Mouse (Mus musculus): ENCODE results near the gene Gm5678. TPM values are rescaled to one million over a fixed set of nuclear protein-coding genes. Genes with fewer than 3 reads are reported as not detected.

Gm5678 gene
- polyA plus RNA-seq, 1 experiment from 2014 or later = not detected

DNA sequence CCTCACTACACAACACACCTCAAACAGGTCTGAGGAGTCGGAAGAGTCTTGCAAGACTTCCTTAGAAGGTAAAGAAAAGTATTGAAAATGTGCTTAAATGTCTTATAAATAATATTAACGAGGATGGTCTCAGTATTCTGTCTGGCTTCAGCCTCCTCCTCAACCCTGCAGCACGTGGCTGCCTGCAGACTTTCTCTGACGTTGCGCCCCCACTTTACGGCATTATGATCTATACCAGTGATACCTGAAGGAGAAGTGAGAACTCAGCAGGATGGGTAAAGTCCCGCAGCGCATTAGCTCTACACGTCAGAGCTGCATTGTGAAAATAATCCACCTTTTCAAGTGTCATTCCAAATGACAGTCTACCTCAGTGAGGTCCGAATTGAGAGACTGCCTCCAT is 33.4 kb upstream of the Gm5678 start:
- no peak for ATAC-seq (ENCODE audit: low read depth)
- Histone ChIP-seq H3K36me3 (peaks cover 66% of the 10 kb centered on the region), H3K4me3 (no peak overlapping the region), H3K9ac (no peak overlapping the region), H3K9me3 (no peaks in the 10 kb centered on the region), H3K27me3 (no peaks in the 10 kb centered on the region), H3K4me2 (no peak overlapping the region), H3K27ac (replicated peaks) (no peak overlapping the region), H3K4me1 (replicated peaks) (no peaks in the 10 kb centered on the region)
- 94% methylated on average over 10 of the region's 10 CpGs for WGBS

DNA sequence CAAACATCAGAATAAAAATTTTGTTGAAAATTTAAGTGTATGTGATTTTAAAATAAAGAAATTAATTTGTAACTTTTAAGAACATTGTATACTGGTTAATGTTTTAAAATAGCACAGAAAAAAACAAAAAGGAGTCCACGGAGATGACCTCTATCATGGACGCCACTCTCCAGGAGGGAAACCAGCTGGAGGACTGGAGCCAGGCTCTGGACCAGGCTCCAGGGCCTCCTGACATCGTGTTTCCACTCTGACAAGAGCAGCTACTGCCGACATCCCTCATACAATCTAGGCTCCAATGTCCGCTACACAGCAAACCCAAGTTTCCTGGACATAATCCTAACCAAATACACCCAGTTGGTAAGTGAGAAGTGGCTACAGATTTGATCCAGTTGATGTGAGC is 32.1 kb upstream of the Gm5678 start:
- Histone ChIP-seq H3K9me3 (no peaks in the 10 kb centered on the region), H3K27ac (replicated peaks) (no peak overlapping the region), H3K27me3 (no peaks in the 10 kb centered on the region), H3K4me1 (replicated peaks) (no peaks in the 10 kb centered on the region), H3K4me2 (no peak overlapping the region), H3K9ac (no peak overlapping the region), H3K4me3 (no peak overlapping the region), H3K36me3 (peaks cover 58% of the 10 kb centered on the region)
- ATAC-seq (ENCODE audit: low read depth) = no peak
- WGBS = 93% methylated on average over 5 of the region's 5 CpGs

DNA sequence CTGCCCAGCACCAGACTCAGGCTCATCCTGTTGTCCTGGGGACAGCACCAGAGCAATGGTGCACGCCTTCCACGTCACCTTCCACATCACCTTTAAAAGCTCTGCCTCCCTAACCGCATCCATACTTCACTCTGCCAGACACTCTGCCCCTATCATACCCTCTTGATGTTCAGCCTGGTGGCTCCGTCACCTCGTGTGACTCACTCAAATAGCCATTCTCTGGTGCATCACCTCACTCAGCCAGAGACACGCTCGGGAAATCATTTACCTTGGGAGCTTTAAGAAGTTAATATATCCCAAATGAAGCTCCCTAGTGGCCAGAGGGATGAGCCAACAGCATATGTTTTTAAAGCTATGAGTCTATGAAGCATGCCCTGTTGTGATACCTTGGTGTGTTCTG is 31.1 kb upstream of the Gm5678 start:
- Histone ChIP-seq H3K9ac (no peak overlapping the region), H3K27me3 (no peaks in the 10 kb centered on the region), H3K4me1 (replicated peaks) (no peaks in the 10 kb centered on the region), H3K4me3 (no peak overlapping the region), H3K36me3 (peaks cover 54% of the 10 kb centered on the region), H3K9me3 (no peaks in the 10 kb centered on the region), H3K4me2 (no peak overlapping the region), H3K27ac (replicated peaks) (no peak overlapping the region)
- 91% methylated on average over 7 of the region's 7 CpGs for WGBS
- no peak for ATAC-seq (ENCODE audit: low read depth)

DNA sequence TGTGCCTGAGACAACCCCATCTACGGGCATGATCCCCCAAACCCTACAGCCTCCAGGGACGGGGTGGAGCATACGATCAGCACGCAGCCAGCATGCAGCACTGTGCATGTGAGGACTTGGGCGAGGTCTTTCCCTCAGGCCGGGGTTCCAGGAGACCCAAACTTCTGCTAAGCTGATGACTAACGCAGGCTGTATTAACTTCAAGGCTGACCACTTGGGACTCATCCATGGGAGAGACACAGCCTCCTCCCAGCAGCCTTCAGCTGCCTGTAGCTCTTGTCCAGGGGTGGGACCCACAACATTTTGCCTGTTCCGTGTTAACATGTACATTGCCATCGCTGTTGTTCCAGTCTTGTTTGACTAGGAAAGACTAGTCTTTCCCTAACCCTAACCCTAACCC is 30.3 kb upstream of the Gm5678 start:
- H3K27me3 ChIP-seq = no peaks in the 10 kb centered on the region
- no peaks in the 10 kb centered on the region for H3K9me3 ChIP-seq
- H3K4me3 ChIP-seq = no peak overlapping the region
- WGBS = 90% methylated on average over 9 of the region's 9 CpGs
- peaks cover 54% of the 10 kb centered on the region for H3K36me3 ChIP-seq
- no peak overlapping the region for H3K27ac ChIP-seq (replicated peaks)
- H3K4me1 ChIP-seq (replicated peaks) = 0 out of 2 replicates have a peak, but pooled peaks cover 3% of the 10 kb centered on the region
- H3K9ac ChIP-seq = no peak overlapping the region
- no peak for ATAC-seq (ENCODE audit: low read depth)
- H3K4me2 ChIP-seq = no peak overlapping the region

DNA sequence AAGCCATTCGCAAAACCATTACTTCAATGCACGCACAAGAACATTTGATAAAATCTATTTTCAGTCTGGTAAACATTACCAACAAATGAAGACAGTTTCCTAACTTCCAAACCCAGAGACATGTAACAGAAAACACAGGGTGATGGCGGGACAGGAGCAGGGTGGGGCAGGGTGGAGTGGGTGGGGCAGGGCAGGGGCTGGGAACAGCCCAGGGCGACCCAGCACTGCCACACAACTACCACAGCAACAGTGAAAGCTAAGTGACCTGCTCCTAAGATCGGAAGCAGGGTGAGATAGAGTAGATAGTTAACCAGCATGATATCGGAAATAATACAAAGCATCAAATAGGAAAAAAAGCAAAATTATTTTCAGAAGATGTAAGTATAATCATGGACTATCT is 28.4 kb upstream of the Gm5678 start:
- Histone ChIP-seq H3K9me3 (no peaks in the 10 kb centered on the region), H3K27me3 (no peaks in the 10 kb centered on the region), H3K4me3 (no peak overlapping the region), H3K4me2 (no peak overlapping the region), H3K4me1 (replicated peaks) (peaks cover 7% of the 10 kb centered on the region), H3K36me3 (peaks cover 40% of the 10 kb centered on the region), H3K27ac (replicated peaks) (no peak overlapping the region), H3K9ac (no peak overlapping the region)
- WGBS = 93% methylated on average over 6 of the region's 6 CpGs
- no peak for ATAC-seq (ENCODE audit: low read depth)

DNA sequence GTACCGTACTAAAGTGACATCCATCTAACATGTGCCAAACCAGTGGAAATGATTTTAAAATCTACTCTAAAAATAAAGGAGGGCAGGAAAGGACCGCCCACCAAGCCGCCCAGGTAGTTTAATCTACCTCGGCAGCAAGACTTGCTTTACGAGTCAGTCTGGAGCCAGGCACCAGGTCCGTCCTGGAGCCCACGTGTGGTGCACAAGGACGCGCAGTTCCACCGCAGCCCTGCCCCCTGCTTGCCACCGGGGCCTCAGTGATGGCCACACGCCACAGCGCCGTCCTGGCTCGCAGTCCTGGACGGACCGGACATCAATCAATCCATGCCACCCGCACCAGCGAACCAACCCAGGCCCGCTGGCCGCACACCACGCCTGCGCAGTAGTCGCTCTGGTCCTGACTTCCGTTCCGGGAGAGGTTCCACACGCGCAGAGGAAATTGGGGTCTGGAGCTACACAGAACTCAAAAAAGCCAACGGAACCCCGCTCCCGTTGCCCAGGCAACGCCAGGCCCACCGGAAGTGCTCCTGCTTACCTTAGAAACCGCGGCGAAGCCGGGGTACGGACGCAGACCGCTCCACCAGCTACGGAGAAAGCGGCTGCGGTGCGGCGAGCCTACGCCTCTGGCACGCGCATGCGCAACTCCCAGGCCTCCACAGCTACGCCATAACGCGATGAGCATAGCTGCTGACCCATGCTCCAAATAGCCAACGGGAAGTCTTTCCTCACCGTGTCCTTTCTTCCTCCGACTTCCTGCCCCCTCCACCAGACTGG is 24.3 kb upstream of the Gm5678 start, which contains the start of gene Setd4:
TSS of gene Setd4 (minus strand) at position 625 of the 774 bp plus-strand sequence.
- Histone ChIP-seq H3K4me1 (replicated peaks) (peaks cover 24% of the 10 kb centered on the region), H3K4me2 (peak within 1 kb of the TSS; percentile 88), H3K9me3 (no peaks in the 10 kb centered on the region), H3K27me3 (no peaks in the 10 kb centered on the region), H3K36me3 (peaks cover 8% of the 10 kb centered on the region), H3K27ac (replicated peaks) (peak within 1 kb of the TSS; percentile 94), H3K4me3 (peak within 1 kb of the TSS; percentile 62), H3K9ac (peak within 1 kb of the TSS; percentile 81)
- 1% methylated on average over 55 of the region's 55 CpGs for WGBS
- peak; percentile 87 for ATAC-seq (ENCODE audit: low read depth)

DNA sequence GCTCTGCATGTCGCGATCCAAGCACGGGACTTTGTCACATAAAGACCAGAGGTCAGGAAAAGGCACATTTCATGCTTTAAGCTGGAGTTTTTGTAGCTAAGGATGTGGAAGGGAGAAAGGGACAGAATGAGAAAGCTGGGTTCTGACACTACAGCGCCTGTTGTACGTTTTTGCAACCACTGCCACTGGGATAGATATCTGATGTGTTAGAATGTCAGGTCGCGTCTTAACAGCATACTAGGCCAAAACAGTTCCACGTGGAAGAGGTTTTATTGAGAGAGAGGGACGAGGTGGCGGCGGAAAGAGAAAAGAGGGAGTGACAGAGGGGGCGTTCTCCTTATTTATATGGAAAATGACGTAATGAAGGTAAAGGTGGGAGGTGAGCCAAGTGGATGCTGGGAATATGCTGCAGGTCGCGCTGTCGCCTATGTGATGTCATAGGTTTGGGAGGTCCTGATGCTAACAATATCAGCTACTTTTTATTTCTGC is 23.4 kb upstream of the Gm5678 start:
- H3K9me3 ChIP-seq = no peaks in the 10 kb centered on the region
- H3K27me3 ChIP-seq = no peaks in the 10 kb centered on the region
- H3K9ac ChIP-seq = peak overlapping the region; percentile 81
- no peak for ATAC-seq (ENCODE audit: low read depth)
- 3% methylated on average over 16 of the region's 16 CpGs for WGBS
- peak overlapping the region; percentile 88 for H3K4me2 ChIP-seq
- peaks cover 33% of the 10 kb centered on the region for H3K4me1 ChIP-seq (replicated peaks)
- peaks cover 12% of the 10 kb centered on the region for H3K36me3 ChIP-seq
- H3K27ac ChIP-seq (replicated peaks) = peak overlapping the region; percentile 94
- H3K4me3 ChIP-seq = peak overlapping the region; percentile 62

DNA sequence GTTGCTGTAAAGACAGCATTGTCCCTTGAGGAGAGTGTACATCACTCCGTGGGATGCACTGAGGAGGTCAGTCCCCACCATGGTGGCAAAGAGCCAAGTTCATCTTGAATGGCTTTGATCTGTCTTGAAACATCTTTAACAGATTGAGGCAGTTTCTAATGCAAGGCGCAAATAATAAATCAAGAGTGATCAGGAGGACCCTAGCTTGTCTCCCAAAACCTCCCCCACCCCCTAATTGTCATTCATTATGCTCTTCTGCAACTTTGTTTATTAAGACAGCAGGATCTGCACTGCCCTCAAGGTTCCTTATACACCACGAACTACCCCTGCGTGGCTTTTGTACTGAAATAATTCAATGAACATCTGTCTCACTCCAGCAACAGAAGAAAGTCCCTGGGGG is 22.3 kb upstream of the Gm5678 start, which contains the start of gene Cbr1:
TSS of gene Cbr1 (plus strand) at position 301 of the 400 bp plus-strand sequence.
- Histone ChIP-seq H3K4me3 (peak within 1 kb of the TSS; percentile 62), H3K27me3 (no peaks in the 10 kb centered on the region), H3K9me3 (no peaks in the 10 kb centered on the region), H3K4me2 (peak within 1 kb of the TSS; percentile 88), H3K27ac (replicated peaks) (peak within 1 kb of the TSS; percentile 94), H3K9ac (peak within 1 kb of the TSS; percentile 81), H3K36me3 (peaks cover 18% of the 10 kb centered on the region), H3K4me1 (replicated peaks) (peaks cover 37% of the 10 kb centered on the region)
- 49% methylated on average over 4 of the region's 4 CpGs for WGBS
- ATAC-seq (ENCODE audit: low read depth) = no peak

DNA sequence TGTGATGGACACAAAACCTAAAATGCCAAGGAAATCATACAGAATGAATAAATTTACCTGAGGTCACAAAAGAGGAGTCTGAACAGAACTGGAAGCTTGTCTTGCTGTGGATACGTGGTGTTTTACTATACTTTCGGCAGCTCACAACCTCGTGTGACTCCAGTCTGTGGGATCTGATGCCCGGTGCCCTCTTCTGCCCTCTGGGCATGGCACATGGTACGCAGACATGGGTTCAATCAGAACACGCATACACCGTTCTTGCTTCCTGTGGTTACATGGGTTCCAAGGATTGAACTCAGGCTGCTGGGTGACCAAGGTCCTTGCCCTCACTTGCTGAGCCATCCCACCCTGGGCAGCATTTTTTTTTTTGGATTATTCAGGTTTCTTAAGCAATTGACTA is 21.8 kb upstream of the Gm5678 start:
- Histone ChIP-seq H3K4me2 (no peak overlapping the region), H3K4me3 (no peak overlapping the region), H3K4me1 (replicated peaks) (peaks cover 37% of the 10 kb centered on the region), H3K27me3 (no peaks in the 10 kb centered on the region), H3K36me3 (peaks cover 24% of the 10 kb centered on the region), H3K9ac (no peak overlapping the region), H3K27ac (replicated peaks) (no peak overlapping the region), H3K9me3 (no peaks in the 10 kb centered on the region)
- WGBS = 78% methylated on average over 7 of the region's 7 CpGs
- no peak for ATAC-seq (ENCODE audit: low read depth)

DNA sequence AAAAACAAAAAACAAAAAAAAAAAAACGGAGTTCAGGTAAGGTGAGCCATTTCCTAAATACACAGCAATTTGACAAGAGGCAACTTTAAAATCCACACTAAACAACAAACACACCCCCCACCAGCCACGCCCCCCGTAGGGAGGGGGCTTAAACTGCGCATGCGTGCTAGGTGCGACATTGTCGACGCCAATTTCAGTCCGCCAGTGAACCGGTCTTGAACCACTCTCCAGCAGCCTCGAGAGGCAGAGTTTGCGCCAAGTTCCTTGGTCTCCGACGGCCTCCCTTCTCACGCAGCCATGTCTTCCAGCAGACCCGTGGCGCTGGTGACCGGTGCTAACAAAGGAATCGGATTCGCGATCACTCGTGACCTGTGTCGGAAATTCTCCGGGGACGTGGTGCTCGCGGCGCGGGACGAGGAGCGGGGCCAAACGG is 20.2 kb upstream of the Gm5678 start:
- H3K36me3 ChIP-seq = peaks cover 38% of the 10 kb centered on the region
- ATAC-seq (ENCODE audit: low read depth) = peak; percentile 10
- WGBS = under 1% methylated on average over 32 of the region's 32 CpGs
- peak overlapping the region; percentile 77 for H3K4me3 ChIP-seq
- no peaks in the 10 kb centered on the region for H3K27me3 ChIP-seq
- H3K4me2 ChIP-seq = peak overlapping the region; percentile 89
- H3K27ac ChIP-seq (replicated peaks) = peak overlapping the region; percentile 86
- H3K9ac ChIP-seq = peak overlapping the region; percentile 86
- H3K9me3 ChIP-seq = no peaks in the 10 kb centered on the region
- H3K4me1 ChIP-seq (replicated peaks) = peaks cover 34% of the 10 kb centered on the region

DNA sequence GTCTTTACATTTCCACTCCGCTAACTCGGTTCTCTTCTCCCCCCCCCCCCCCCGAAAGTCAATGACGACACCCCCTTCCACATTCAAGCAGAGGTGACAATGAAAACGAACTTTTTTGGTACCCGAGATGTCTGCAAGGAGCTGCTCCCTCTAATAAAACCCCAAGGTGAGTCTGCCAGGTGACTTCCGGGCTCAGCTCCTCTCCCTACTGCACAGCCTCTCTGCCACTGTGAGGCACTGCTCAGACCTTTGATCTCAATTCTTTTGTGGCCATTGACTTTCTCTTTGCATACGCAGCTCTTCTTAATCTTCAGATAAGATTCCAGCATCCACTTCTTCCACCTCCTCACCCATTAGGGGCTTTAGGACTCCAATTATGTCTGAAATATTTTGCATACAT is 19.2 kb upstream of the Gm5678 start:
- peak overlapping the region; percentile 89 for H3K4me2 ChIP-seq
- H3K27ac ChIP-seq (replicated peaks) = no peak overlapping the region
- H3K4me3 ChIP-seq = peak overlapping the region; percentile 77
- peak overlapping the region; percentile 86 for H3K9ac ChIP-seq
- no peaks in the 10 kb centered on the region for H3K9me3 ChIP-seq
- 84% methylated on average over 8 of the region's 8 CpGs for WGBS
- no peak for ATAC-seq (ENCODE audit: low read depth)
- H3K27me3 ChIP-seq = no peaks in the 10 kb centered on the region
- H3K36me3 ChIP-seq = peaks cover 38% of the 10 kb centered on the region
- H3K4me1 ChIP-seq (replicated peaks) = peaks cover 34% of the 10 kb centered on the region

DNA sequence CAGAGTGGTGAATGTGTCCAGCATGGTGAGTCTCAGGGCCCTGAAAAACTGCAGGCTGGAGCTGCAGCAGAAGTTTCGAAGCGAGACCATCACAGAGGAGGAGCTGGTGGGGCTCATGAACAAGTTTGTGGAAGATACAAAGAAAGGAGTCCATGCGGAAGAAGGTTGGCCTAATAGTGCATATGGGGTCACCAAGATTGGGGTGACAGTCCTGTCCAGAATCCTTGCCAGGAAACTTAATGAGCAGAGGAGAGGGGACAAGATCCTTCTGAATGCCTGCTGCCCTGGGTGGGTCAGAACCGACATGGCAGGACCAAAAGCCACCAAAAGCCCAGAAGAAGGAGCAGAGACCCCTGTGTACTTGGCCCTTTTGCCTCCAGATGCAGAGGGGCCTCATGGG is 18.1 kb upstream of the Gm5678 start:
- H3K9me3 ChIP-seq = no peaks in the 10 kb centered on the region
- H3K36me3 ChIP-seq = peaks cover 38% of the 10 kb centered on the region
- H3K4me2 ChIP-seq = no peak overlapping the region
- H3K9ac ChIP-seq = no peak overlapping the region
- no peak overlapping the region for H3K27ac ChIP-seq (replicated peaks)
- ATAC-seq (ENCODE audit: low read depth) = no peak
- H3K4me3 ChIP-seq = no peak overlapping the region
- peaks cover 27% of the 10 kb centered on the region for H3K4me1 ChIP-seq (replicated peaks)
- 95% methylated on average over 4 of the region's 4 CpGs for WGBS
- H3K27me3 ChIP-seq = no peaks in the 10 kb centered on the region

Measured in neural tube, embryonic 13.5 days (tissue).